Mouse (Mus musculus): ENCODE data around the gene Gprc5c.

Gprc5c gene

GRCm38 (mm10) chr11:114914978-114915377 lies 64.0 kb downstream of the Gprc5c start:
- no peak for DNase-seq (ENCODE audit: low spot score)

- DNase-seq (ENCODE audit: low spot score) = no peak
Measured at GRCm38 (mm10) chr11:114917120-114917519, 66.2 kb downstream of the Gprc5c start.

All from spleen, adult 12 weeks (tissue).